ENCODE assay signal across 8 mouse cellular contexts in genomic region chr11:103359841-103360641, GRCm38 (mm10). TPM values are rescaled to one million over a fixed set of nuclear protein-coding genes. Genes with fewer than 3 reads are reported as not detected.
DNase-seq lines count a peak whose midpoint lies in the region; ATAC-seq and TF ChIP-seq lines count a peak whose summit lies in the region.

No protein-coding gene starts in this region.

- peaks cover 52% of the 10 kb centered on the region for H3K4me1 ChIP-seq in forebrain, embryonic 12.5 days
- H3K4me1 ChIP-seq in heart, postnatal 0 days (ENCODE audit: control insufficient read depth, insufficient read depth) = peaks cover 9% of the 10 kb centered on the region; the same call in 1 of the 2 replicates
- peaks cover 57% of the 10 kb centered on the region for H3K4me1 ChIP-seq in neural tube, embryonic 15.5 days

- no peak overlapping the region for H3K27ac ChIP-seq in forebrain, embryonic 12.5 days
- H3K27ac ChIP-seq in heart, postnatal 0 days (ENCODE audit: low read depth) = no peak overlapping the region
- no peak overlapping the region for H3K27ac ChIP-seq in neural tube, embryonic 15.5 days (replicated peaks)

- peak; percentile 71 for ATAC-seq in forebrain, embryonic 12.5 days (ENCODE audit: low FRiP score)
- ATAC-seq in heart, postnatal 0 days (ENCODE audit: insufficient read depth, low read depth) = peak; percentile 68
- peak; percentile 56 for ATAC-seq in neural tube, embryonic 15.5 days (ENCODE audit: low FRiP score)

- H3K36me3 ChIP-seq in forebrain, embryonic 12.5 days (replicated peaks) = no peaks in the 10 kb centered on the region
- no peaks in the 10 kb centered on the region for H3K36me3 ChIP-seq in heart, postnatal 0 days (replicated peaks; ENCODE audit: control insufficient read depth, insufficient read depth, low read length)
- no peaks in the 10 kb centered on the region for H3K36me3 ChIP-seq in neural tube, embryonic 15.5 days

- H3K9ac ChIP-seq in forebrain, embryonic 12.5 days = peak overlapping the region; percentile 58
- peak overlapping the region; percentile 34 for H3K9ac ChIP-seq in heart, postnatal 0 days (replicated peaks; ENCODE audit: low read depth, low read length)
- peak overlapping the region; percentile 47 for H3K9ac ChIP-seq in neural tube, embryonic 15.5 days (replicated peaks)

- H3K4me3 ChIP-seq in forebrain, embryonic 12.5 days (replicated peaks) = peak overlapping the region; percentile 50
- H3K4me3 ChIP-seq in heart, postnatal 0 days (ENCODE audit: low read depth, low read length) = peak overlapping the region; percentile 60
- H3K4me3 ChIP-seq in neural tube, embryonic 15.5 days (replicated peaks) = peak overlapping the region; percentile 47

- no peak for TF ChIP-seq EP300 in heart, postnatal 0 days (IDR thresholded peaks at IDR 0.05; ENCODE audit: low read depth)

- no peaks in the 10 kb centered on the region for H3K9me3 ChIP-seq in forebrain, embryonic 12.5 days
- H3K9me3 ChIP-seq in heart, postnatal 0 days (replicated peaks; ENCODE audit: control insufficient read depth, low read length) = no peaks in the 10 kb centered on the region
- H3K9me3 ChIP-seq in neural tube, embryonic 15.5 days (replicated peaks) = no peaks in the 10 kb centered on the region

- H3K4me2 ChIP-seq in forebrain, embryonic 12.5 days = peak overlapping the region; percentile 86
- peak overlapping the region; percentile 79 for H3K4me2 ChIP-seq in heart, postnatal 0 days (ENCODE audit: low read depth, low read length)
- H3K4me2 ChIP-seq in neural tube, embryonic 15.5 days = peak overlapping the region; percentile 64

- WGBS in forebrain, embryonic 12.5 days = 1% methylated on average over 60 of the region's 60 CpGs
- 3% methylated on average over 53 of the region's 60 CpGs for WGBS in heart, postnatal 0 days
- WGBS in neural tube, embryonic 15.5 days = 1% methylated on average over 60 of the region's 60 CpGs

- H3K27me3 ChIP-seq in forebrain, embryonic 12.5 days = peaks cover 96% of the 10 kb centered on the region
- H3K27me3 ChIP-seq in heart, postnatal 0 days (ENCODE audit: control insufficient read depth, insufficient read depth, low read length) = peaks cover 60% of the 10 kb centered on the region
- H3K27me3 ChIP-seq in neural tube, embryonic 15.5 days (replicated peaks) = peaks cover 93% of the 10 kb centered on the region

- TF ChIP-seq CTCF in heart, postnatal 0 days (IDR thresholded peaks at IDR 0.05; ENCODE audit: low read depth) = peak; percentile 69

- DNase-seq in CD8-positive naive resting alpha-beta T cell, adult 2 months (ENCODE audit: low read depth in 2 of 2, low spot score in 2 of 2) = peak; percentile 75 to 82
- DNase-seq in c-Kit-negative CD71-positive TER-119-positive erythroid progenitor cells, embryonic 14.5 days (ENCODE audit: low read depth, low spot score) = peak; percentile 3
- DNase-seq in heart, postnatal 0 days (ENCODE audit: low spot score) = peak; percentile 76
- DNase-seq in kidney, postnatal 36 days = peak; percentile 89 to 92
- DNase-seq in lung, adult 18-20 months = peak; percentile 88 to 89
- peak; percentile 87 for DNase-seq in testis, postnatal 10 days (ENCODE audit: low spot score)

RNA-seq across cellular contexts. Expression of gene Arhgap27, which starts 3.5 kb away (rescaled TPM):
- 3.2 and 3.7 TPM in 2 replicates for polyA plus RNA-seq in forebrain, embryonic 12.5 days (2016; fragmentation: Nextera tagmentation; extraction: Ambion mirVana)
- 9.7 and 15.1 TPM in 2 replicates for total RNA-seq in heart, postnatal 0 days (2014; rRNA removed; ENCODE audit: low replicate concordance)
- polyA plus RNA-seq in heart, postnatal 0 days (2015; fragmentation: Nextera tagmentation; extraction: Ambion mirVana) = 5.4 and 6.5 TPM in 2 replicates
- polyA plus RNA-seq in neural tube, embryonic 15.5 days (2015; fragmentation: Nextera tagmentation; extraction: Ambion mirVana) = 6.3 and 8.3 TPM in 2 replicates

RNA-seq across cellular contexts. Expression of gene Plekhm1, which starts 52.4 kb away (rescaled TPM):
- 10.3 and 11.1 TPM in 2 replicates for polyA plus RNA-seq in forebrain, embryonic 12.5 days (2016; fragmentation: Nextera tagmentation; extraction: Ambion mirVana)
- 3.9 and 4.9 TPM in 2 replicates for total RNA-seq in heart, postnatal 0 days (2014; rRNA removed; ENCODE audit: low replicate concordance)
- polyA plus RNA-seq in heart, postnatal 0 days (2015; fragmentation: Nextera tagmentation; extraction: Ambion mirVana) = 3.4 and 3.5 TPM in 2 replicates
- polyA plus RNA-seq in neural tube, embryonic 15.5 days (2015; fragmentation: Nextera tagmentation; extraction: Ambion mirVana) = 8.2 and 8.9 TPM in 2 replicates

Comparison
In these comparisons a context has a peak if more than half of its experiments do, and no peak if none do; other contexts are left out.
1. DNase-seq: peak in every context shown above with its lines; median percentile 90 in kidney, postnatal 36 days; 88 in lung, adult 18-20 months; 87 in testis, postnatal 10 days; 78 in CD8-positive naive resting alpha-beta T cell, adult 2 months; 76 in heart, postnatal 0 days; 3 in c-Kit-negative CD71-positive TER-119-positive erythroid progenitor cells, embryonic 14.5 days.